Mouse (Mus musculus): Measurements from ENCODE around the gene Fitm1. TPM values are rescaled to one million over a fixed set of nuclear protein-coding genes. Genes with fewer than 3 reads are reported as not detected.

Fitm1 gene
- 100 to 1,000 TPM; 273 to 289 TPM for total RNA-seq (2021)
- long read RNA-seq, experiment 1, transcript Fitm1-201 (2 exons, 971 nt), result major isoform, 196 of 212 reads
- long read RNA-seq, experiment 1, partial matches to known transcripts, result 0 of 212 reads
- long read RNA-seq, experiment 1, other reads (novel, unspliced or antisense), result 16 of 212 reads
- long read RNA-seq, experiment 2, transcript Fitm1-201 (2 exons, 971 nt), result major isoform, 174 of 202 reads
- long read RNA-seq, experiment 2, partial matches to known transcripts, result 0 of 202 reads
- long read RNA-seq, experiment 2, other reads (novel, unspliced or antisense), result 28 of 202 reads

- peak; percentile 75 for DNase-seq (ENCODE audit: low spot score)
These were observed at the start of gene Fitm1 for GRCm38 (mm10) chr14:55575302-55575701. Gene Fitm1, plus strand, starts transcription at chr14:55575617.

GRCm38 (mm10) chr14:55526674-55527073 is 48.7 kb upstream of the Fitm1 start:
- no peak for DNase-seq (ENCODE audit: low spot score)

GRCm38 (mm10) chr14:55527940-55528339 is 47.5 kb upstream of the Fitm1 start:
- peak; percentile 25 for DNase-seq (ENCODE audit: low spot score)

- no peak for DNase-seq (ENCODE audit: low spot score)
These were observed 39.2 kb upstream of the Fitm1 start for GRCm38 (mm10) chr14:55536116-55536745.

- peak; percentile 86 for DNase-seq (ENCODE audit: low spot score)
These were observed 35.2 kb upstream of the Fitm1 start, which contains the start of gene Pck2 for GRCm38 (mm10) chr14:55540067-55540786. Gene Pck2, plus strand, starts transcription at chr14:55540266.

- peak; percentile 78 for DNase-seq (ENCODE audit: low spot score)
These were observed 34.6 kb upstream of the Fitm1 start for GRCm38 (mm10) chr14:55540787-55541321.

GRCm38 (mm10) chr14:55542268-55542667 is 33.1 kb upstream of the Fitm1 start:
- DNase-seq (ENCODE audit: low spot score), result no peak

GRCm38 (mm10) chr14:55544334-55544733 is 31.1 kb upstream of the Fitm1 start:
- no peak for DNase-seq (ENCODE audit: low spot score)

GRCm38 (mm10) chr14:55550191-55550590 is 25.2 kb upstream of the Fitm1 start:
- DNase-seq (ENCODE audit: low spot score), result no peak

GRCm38 (mm10) chr14:55551347-55551746 is 24.1 kb upstream of the Fitm1 start:
- no peak for DNase-seq (ENCODE audit: low spot score)

GRCm38 (mm10) chr14:55551794-55552193 is 23.6 kb upstream of the Fitm1 start:
- no peak for DNase-seq (ENCODE audit: low spot score)

GRCm38 (mm10) chr14:55554635-55555034 is 20.8 kb upstream of the Fitm1 start:
- no peak for DNase-seq (ENCODE audit: low spot score)

- no peak for DNase-seq (ENCODE audit: low spot score)
These were observed 19.6 kb upstream of the Fitm1 start for GRCm38 (mm10) chr14:55555788-55556187.

GRCm38 (mm10) chr14:55557003-55557402 is 18.4 kb upstream of the Fitm1 start:
- peak; percentile 86 for DNase-seq (ENCODE audit: low spot score)

- no peak for DNase-seq (ENCODE audit: low spot score)
These were observed 17.8 kb upstream of the Fitm1 start for GRCm38 (mm10) chr14:55557587-55557986.

- DNase-seq (ENCODE audit: low spot score), result no peak
These were observed 16.5 kb upstream of the Fitm1 start for GRCm38 (mm10) chr14:55558740-55559448.

- peak; percentile 92 for DNase-seq (ENCODE audit: low spot score)
These were observed 15.6 kb upstream of the Fitm1 start, which contains the start of gene Dcaf11 for GRCm38 (mm10) chr14:55559799-55560201. Gene Dcaf11, plus strand, starts transcription at chr14:55560006.

- peak; percentile 98 for DNase-seq (ENCODE audit: low spot score)
These were observed 15.0 kb upstream of the Fitm1 start, which contains the start of gene A730061H03Rik for GRCm38 (mm10) chr14:55560202-55561073. Gene A730061H03Rik, minus strand, starts transcription at chr14:55560406.

- DNase-seq (ENCODE audit: low spot score), result no peak
These were observed 13.6 kb upstream of the Fitm1 start for GRCm38 (mm10) chr14:55561860-55562259.

GRCm38 (mm10) chr14:55563249-55563648 is 12.2 kb upstream of the Fitm1 start:
- DNase-seq (ENCODE audit: low spot score), result no peak

Measured in gastrocnemius, adult 18-20 months (tissue).